Mouse (Mus musculus) E14TG2a.4 (cell line): ENCODE measurements around the gene Shb.

Experiments
- CTCF ChIP-seq: conservative IDR thresholded peaks from 2 replicates; pipeline ENCODE4 v1.5.1; 2014; ENCODE audit warnings: low read length
- NANOG ChIP-seq: IDR thresholded peaks from 2 replicates; pipeline ENCODE4 v1.6.1; 2014; ENCODE audit warnings: borderline replicate concordance, low read length, mixed read lengths
- POU5F1 ChIP-seq: IDR thresholded peaks from 2 replicates; pipeline ENCODE4 v1.6.1; 2014; ENCODE audit warnings: low read length, borderline replicate concordance

- TF ChIP-seq CTCF (no peak), POU5F1 (no peak), NANOG (no peak)
Observed at GRCm38 (mm10) chr4:45422640-45423039, 109.6 kb downstream of the Shb start.
